Mouse (Mus musculus): ENCODE measurements around the gene Lyrm7. TPM values are rescaled to one million over a fixed set of nuclear protein-coding genes. Genes with fewer than 3 reads are reported as not detected.

Lyrm7 gene
- polyA plus RNA-seq, 1 experiment, result 25.3 TPM

DNA sequence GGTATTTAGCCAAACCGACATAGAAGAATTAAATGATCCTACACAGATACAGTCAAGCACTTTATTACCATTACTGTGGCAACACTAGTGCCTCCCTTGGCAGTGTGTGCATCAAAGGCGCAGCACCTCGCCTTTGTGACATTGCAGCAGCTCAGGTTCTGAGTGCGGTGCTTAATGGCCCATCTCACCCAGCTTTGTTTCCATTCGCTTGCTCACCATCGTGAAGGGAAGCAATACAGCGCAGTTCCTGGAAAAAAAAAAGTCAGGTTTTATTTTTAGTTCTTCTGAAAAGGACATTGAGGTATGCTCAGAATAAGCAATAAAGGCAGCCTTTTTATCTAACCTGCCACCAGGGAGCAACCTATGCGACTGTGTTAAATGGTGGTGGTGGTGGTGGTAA is 33.9 kb downstream of the Lyrm7 start:
- Histone ChIP-seq H3K4me1 (ENCODE audit: control insufficient read depth, insufficient read depth, low read length) (no peaks in the 10 kb centered on the region), H3K36me3 (ENCODE audit: control insufficient read depth, insufficient read depth, low read length) (no peaks in the 10 kb centered on the region), H3K27ac (ENCODE audit: control insufficient read depth, insufficient read depth, low read depth, low read length) (no peak overlapping the region), H3K27me3 (ENCODE audit: control insufficient read depth, insufficient read depth, low read length) (no peaks in the 10 kb centered on the region), H3K4me3 (ENCODE audit: control insufficient read depth, low read depth, low read length) (no peak overlapping the region)
- TF ChIP-seq POLR2A (IDR thresholded peaks at IDR 0.05; ENCODE audit: control insufficient read depth, low read depth, low read length) (no peak), CTCF (IDR thresholded peaks at IDR 0.05; ENCODE audit: control insufficient read depth, insufficient read depth, insufficient replicate concordance, low read depth, low read length) (no peak)

DNA sequence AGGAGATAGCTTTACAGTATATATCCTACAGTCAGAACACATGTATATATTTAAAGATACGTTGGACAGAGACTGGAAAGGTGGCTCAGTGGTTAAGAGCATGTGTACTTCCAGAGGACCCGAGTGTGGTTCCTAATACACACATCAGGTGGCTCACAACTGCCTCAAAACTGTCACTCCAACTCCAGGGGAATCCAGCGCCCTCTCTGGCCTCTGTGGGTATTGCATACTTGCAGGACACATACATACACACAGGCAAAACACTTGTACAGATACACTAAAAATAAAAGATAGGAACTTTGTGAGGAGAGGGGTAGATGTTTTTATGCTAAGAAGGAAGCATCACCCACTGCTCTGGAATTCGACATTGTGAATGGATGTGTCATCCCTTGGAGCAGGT is 34.9 kb downstream of the Lyrm7 start:
- H3K27me3 ChIP-seq (ENCODE audit: control insufficient read depth, insufficient read depth, low read length), result no peaks in the 10 kb centered on the region
- TF ChIP-seq CTCF (IDR thresholded peaks at IDR 0.05; ENCODE audit: control insufficient read depth, insufficient read depth, insufficient replicate concordance, low read depth, low read length), result peak; percentile 43; the same call in 1 of the 2 replicates
- TF ChIP-seq POLR2A (IDR thresholded peaks at IDR 0.05; ENCODE audit: control insufficient read depth, low read depth, low read length), result no peak
- H3K27ac ChIP-seq (ENCODE audit: control insufficient read depth, insufficient read depth, low read depth, low read length), result no peak overlapping the region
- H3K4me3 ChIP-seq (ENCODE audit: control insufficient read depth, low read depth, low read length), result no peak overlapping the region
- H3K36me3 ChIP-seq (ENCODE audit: control insufficient read depth, insufficient read depth, low read length), result no peaks in the 10 kb centered on the region
- H3K4me1 ChIP-seq (ENCODE audit: control insufficient read depth, insufficient read depth, low read length), result no peaks in the 10 kb centered on the region

DNA sequence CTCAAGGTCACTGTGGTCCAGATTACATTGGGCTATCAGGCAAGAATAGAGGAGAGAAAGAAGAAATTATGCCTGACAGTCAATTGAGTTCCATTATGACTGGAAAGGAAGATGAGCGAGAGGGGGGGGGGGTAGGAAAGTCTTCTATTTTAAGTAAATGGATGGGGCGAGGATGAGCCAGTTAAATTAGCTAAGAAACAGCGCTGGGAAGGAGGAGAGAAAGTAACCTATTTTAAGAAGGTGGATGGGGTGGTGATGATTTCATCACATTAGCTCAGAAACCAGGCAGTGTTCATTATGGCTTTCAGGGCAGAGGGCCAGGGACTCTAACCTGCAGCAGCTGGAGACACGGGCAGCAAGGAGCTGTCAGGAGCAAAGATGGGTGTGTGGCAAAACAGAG is 37.2 kb downstream of the Lyrm7 start:
- Histone ChIP-seq H3K36me3 (ENCODE audit: control insufficient read depth, insufficient read depth, low read length) (no peaks in the 10 kb centered on the region), H3K27me3 (ENCODE audit: control insufficient read depth, insufficient read depth, low read length) (no peaks in the 10 kb centered on the region), H3K4me1 (ENCODE audit: control insufficient read depth, insufficient read depth, low read length) (peaks cover 7% of the 10 kb centered on the region), H3K27ac (ENCODE audit: control insufficient read depth, insufficient read depth, low read depth, low read length) (no peak overlapping the region), H3K4me3 (ENCODE audit: control insufficient read depth, low read depth, low read length) (no peak overlapping the region)
- TF ChIP-seq CTCF (IDR thresholded peaks at IDR 0.05; ENCODE audit: control insufficient read depth, insufficient read depth, insufficient replicate concordance, low read depth, low read length) (no peak), POLR2A (IDR thresholded peaks at IDR 0.05; ENCODE audit: control insufficient read depth, low read depth, low read length) (no peak)

DNA sequence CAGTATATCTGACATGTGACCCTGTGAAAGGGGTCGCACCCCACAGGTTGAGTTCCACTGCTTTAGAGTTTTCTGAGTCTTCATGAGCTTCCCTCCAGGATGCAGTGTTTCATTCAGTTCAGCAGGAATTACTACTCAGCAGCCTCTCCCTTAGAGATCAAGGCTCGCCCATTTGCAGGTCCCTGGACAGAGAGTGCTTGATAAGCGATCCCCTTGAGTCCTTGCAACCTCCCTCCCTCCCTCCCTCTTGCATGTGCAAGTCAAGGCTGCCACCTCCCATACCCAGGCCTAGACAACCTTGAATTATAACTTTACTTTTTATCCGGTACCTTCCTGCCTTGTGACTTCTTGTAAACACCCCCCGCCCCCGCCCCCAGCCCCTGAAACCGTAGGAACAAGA is 41.2 kb downstream of the Lyrm7 start:
- H3K4me1 ChIP-seq (ENCODE audit: control insufficient read depth, insufficient read depth, low read length), result peaks cover 7% of the 10 kb centered on the region
- H3K27ac ChIP-seq (ENCODE audit: control insufficient read depth, insufficient read depth, low read depth, low read length), result peak overlapping the region; percentile 82
- H3K36me3 ChIP-seq (ENCODE audit: control insufficient read depth, insufficient read depth, low read length), result no peaks in the 10 kb centered on the region
- no peak overlapping the region for H3K4me3 ChIP-seq (ENCODE audit: control insufficient read depth, low read depth, low read length)
- H3K27me3 ChIP-seq (ENCODE audit: control insufficient read depth, insufficient read depth, low read length), result no peaks in the 10 kb centered on the region
- no peak for TF ChIP-seq CTCF (IDR thresholded peaks at IDR 0.05; ENCODE audit: control insufficient read depth, insufficient read depth, insufficient replicate concordance, low read depth, low read length)
- TF ChIP-seq POLR2A (IDR thresholded peaks at IDR 0.05; ENCODE audit: control insufficient read depth, low read depth, low read length), result no peak

DNA sequence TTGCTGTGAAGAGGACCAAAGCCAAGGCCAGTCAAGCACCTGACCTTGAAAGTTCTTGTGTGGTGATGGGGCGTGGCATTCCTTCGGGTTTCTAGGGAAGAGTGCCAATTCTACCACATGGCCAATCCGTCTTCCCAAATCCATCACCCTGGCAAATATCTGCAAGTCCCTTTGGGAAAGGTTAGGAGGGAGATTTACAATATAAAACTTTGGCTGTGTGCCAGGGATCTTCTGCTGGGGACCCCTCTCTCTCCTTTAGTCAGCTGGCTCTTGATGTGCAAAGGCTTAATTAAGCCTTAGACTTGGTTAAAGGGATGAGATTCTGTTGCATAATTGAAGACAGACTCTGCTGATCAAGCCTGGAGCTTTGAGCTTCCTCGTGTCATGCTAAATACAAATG is 43.3 kb downstream of the Lyrm7 start:
- H3K36me3 ChIP-seq (ENCODE audit: control insufficient read depth, insufficient read depth, low read length), result no peaks in the 10 kb centered on the region

DNA sequence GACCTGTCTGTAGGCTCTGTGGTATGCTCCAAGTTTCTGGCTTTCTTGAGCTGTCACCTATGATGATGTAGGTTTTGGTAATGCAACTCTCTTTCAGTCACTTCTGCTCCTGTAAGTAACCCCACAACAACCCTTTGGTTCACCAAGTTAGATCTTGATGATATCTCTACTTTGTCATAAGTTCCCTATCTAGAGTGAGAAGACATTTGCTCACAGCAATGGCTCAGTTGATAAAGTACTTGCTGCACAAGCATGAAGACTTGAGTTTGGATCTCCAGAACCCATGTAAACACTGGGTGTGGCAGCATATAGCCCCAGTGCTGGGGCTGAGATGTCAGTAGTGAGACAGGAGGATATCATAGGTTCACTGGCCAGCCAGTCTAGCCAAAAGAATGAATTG is 45.1 kb downstream of the Lyrm7 start:
- H3K4me1 ChIP-seq (ENCODE audit: control insufficient read depth, insufficient read depth, low read length), result peaks cover 7% of the 10 kb centered on the region
- no peak overlapping the region for H3K4me3 ChIP-seq (ENCODE audit: control insufficient read depth, low read depth, low read length)
- no peak overlapping the region for H3K27ac ChIP-seq (ENCODE audit: control insufficient read depth, insufficient read depth, low read depth, low read length)
- H3K27me3 ChIP-seq (ENCODE audit: control insufficient read depth, insufficient read depth, low read length), result no peaks in the 10 kb centered on the region
- no peak for TF ChIP-seq CTCF (IDR thresholded peaks at IDR 0.05; ENCODE audit: control insufficient read depth, insufficient read depth, insufficient replicate concordance, low read depth, low read length)
- TF ChIP-seq POLR2A (IDR thresholded peaks at IDR 0.05; ENCODE audit: control insufficient read depth, low read depth, low read length), result no peak
- H3K36me3 ChIP-seq (ENCODE audit: control insufficient read depth, insufficient read depth, low read length), result no peaks in the 10 kb centered on the region

More for the DNA sequence above, 43.3 kb downstream of the Lyrm7 start:
- H3K4me1 ChIP-seq (ENCODE audit: control insufficient read depth, insufficient read depth, low read length), result peaks cover 7% of the 10 kb centered on the region
- no peaks in the 10 kb centered on the region for H3K27me3 ChIP-seq (ENCODE audit: control insufficient read depth, insufficient read depth, low read length)
- no peak overlapping the region for H3K27ac ChIP-seq (ENCODE audit: control insufficient read depth, insufficient read depth, low read depth, low read length)
- no peak overlapping the region for H3K4me3 ChIP-seq (ENCODE audit: control insufficient read depth, low read depth, low read length)
- no peak for TF ChIP-seq POLR2A (IDR thresholded peaks at IDR 0.05; ENCODE audit: control insufficient read depth, low read depth, low read length)
- no peak for TF ChIP-seq CTCF (IDR thresholded peaks at IDR 0.05; ENCODE audit: control insufficient read depth, insufficient read depth, insufficient replicate concordance, low read depth, low read length)

DNA sequence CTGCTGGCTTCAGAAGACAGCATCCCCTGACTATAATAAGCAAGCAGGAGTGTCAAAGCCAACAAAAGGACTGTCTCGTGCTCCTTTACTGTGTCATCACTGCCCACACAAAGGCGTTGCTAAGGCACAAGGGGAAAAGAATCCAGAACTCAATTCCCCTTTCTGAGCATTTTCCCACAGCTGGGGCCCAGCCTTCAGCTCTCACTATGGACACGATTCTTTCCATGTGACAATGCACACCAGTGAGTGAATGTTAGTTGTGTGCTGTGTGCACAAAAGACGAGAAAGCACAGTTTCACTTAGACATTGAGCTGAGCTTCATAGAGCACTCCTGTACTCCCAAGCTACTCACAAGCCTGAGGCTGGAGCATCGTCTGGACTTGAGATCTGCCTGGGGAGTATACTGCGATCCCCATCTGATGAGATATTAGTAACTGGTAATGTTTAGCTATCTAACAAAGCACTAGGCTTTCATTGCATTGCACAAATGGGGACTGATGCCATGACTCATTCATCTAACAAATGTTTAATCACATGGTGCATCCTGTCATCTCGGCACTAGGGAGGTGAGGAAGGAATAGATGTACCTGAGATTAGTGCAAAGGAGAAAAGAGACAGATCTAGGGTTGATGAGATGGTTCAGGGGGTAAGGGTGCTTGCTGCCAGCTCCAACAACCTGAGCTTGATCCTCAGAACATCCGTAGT is 47.8 kb downstream of the Lyrm7 start:
- Histone ChIP-seq H3K27me3 (ENCODE audit: control insufficient read depth, insufficient read depth, low read length) (no peaks in the 10 kb centered on the region), H3K27ac (ENCODE audit: control insufficient read depth, insufficient read depth, low read depth, low read length) (no peak overlapping the region), H3K36me3 (ENCODE audit: control insufficient read depth, insufficient read depth, low read length) (no peaks in the 10 kb centered on the region), H3K4me3 (ENCODE audit: control insufficient read depth, low read depth, low read length) (no peak overlapping the region), H3K4me1 (ENCODE audit: control insufficient read depth, insufficient read depth, low read length) (no peaks in the 10 kb centered on the region)
- TF ChIP-seq POLR2A (IDR thresholded peaks at IDR 0.05; ENCODE audit: control insufficient read depth, low read depth, low read length) (no peak), CTCF (IDR thresholded peaks at IDR 0.05; ENCODE audit: control insufficient read depth, insufficient read depth, insufficient replicate concordance, low read depth, low read length) (no peak)

All from testis, adult 2 months (tissue).